8 mouse cellular contexts compared by ENCODE assay signal in genomic region chr4:121040897-121041671, GRCm38 (mm10). TPM values are rescaled to one million over a fixed set of nuclear protein-coding genes. Genes with fewer than 3 reads are reported as not detected.
A peak's percentile ranks its signal among the peaks of the same experiment; 100 is the strongest.
DNase-seq lines count a peak whose midpoint lies in the region; ATAC-seq lines count a peak whose summit lies in the region.

No protein-coding gene starts in this region.

- H3K36me3 ChIP-seq in kidney, embryonic 14.5 days (ENCODE audit: control insufficient read depth, insufficient read depth, low read length): no peaks in the 10 kb centered on the region

- WGBS in kidney, embryonic 14.5 days: 12% methylated on average over 18 of the region's 18 CpGs

- no peak overlapping the region for H3K4me3 ChIP-seq in kidney, embryonic 14.5 days (ENCODE audit: low read length)

- no peaks in the 10 kb centered on the region for H3K9me3 ChIP-seq in kidney, embryonic 14.5 days (ENCODE audit: control insufficient read depth, low read length)

- H3K27me3 ChIP-seq in kidney, embryonic 14.5 days (ENCODE audit: control insufficient read depth, insufficient read depth, low read length): peaks cover 19% of the 10 kb centered on the region

- H3K4me1 ChIP-seq in kidney, embryonic 14.5 days (ENCODE audit: control insufficient read depth, insufficient read depth, low read length): 0 out of 2 replicates have a peak, but pooled peaks cover 7% of the 10 kb centered on the region

- no peak overlapping the region; the same call in 1 of the 2 replicates for H3K27ac ChIP-seq in kidney, embryonic 14.5 days (ENCODE audit: low read depth, low read length)

- H3K9ac ChIP-seq in kidney, embryonic 14.5 days (ENCODE audit: low read depth, low read length): no peak overlapping the region

- peak; percentile 77 for DNase-seq in A20 (ENCODE audit: low read depth, low spot score)
- peak; percentile 31 for DNase-seq in adrenal gland, adult 2 months
- peak; percentile 77 for DNase-seq in embryo, embryonic 9.5 days (ENCODE audit: extremely low spot score)
- peak; percentile 24 to 39 for DNase-seq in heart, adult 9 months (ENCODE audit: low spot score in 2 of 2)
- peak; percentile 64 for DNase-seq in liver
- DNase-seq in monocyte, adult 2 months (ENCODE audit: low read depth in 1 of 2, low spot score in 2 of 2): peak; percentile 20 to 61
- DNase-seq in spleen, postnatal 36 days (ENCODE audit: low spot score in 2 of 2): peak; percentile 58 to 60

- H3K4me2 ChIP-seq in kidney, embryonic 14.5 days (replicated peaks; ENCODE audit: low read depth, low read length): no peak overlapping the region

- ATAC-seq in kidney, embryonic 14.5 days (ENCODE audit: low FRiP score, low TSS enrichment): peak; percentile 41

RNA-seq across cellular contexts. Expression of gene Col9a2, which starts 1.9 kb away (rescaled TPM):
- total RNA-seq in adrenal gland, adult 2 months (2021): under 1 TPM; 0.21 to 0.23 TPM
- polyA plus RNA-seq in adrenal gland, adult 2 months (2012; rRNA removed): 0.47 and 0.76 TPM in 2 replicates
- polyA plus RNA-seq in kidney, embryonic 14.5 days (2014; fragmentation: Nextera tagmentation; extraction: Ambion mirVana): 1.7 and 3.2 TPM in 2 replicates

RNA-seq across cellular contexts. Expression of gene Smap2, which starts 24.0 kb away (rescaled TPM):
- total RNA-seq in adrenal gland, adult 2 months (2021): 10 to 100 TPM; 37.8 to 38.1 TPM
- 14.3 and 20.4 TPM in 2 replicates for polyA plus RNA-seq in adrenal gland, adult 2 months (2012; rRNA removed)
- 13.5 and 20.2 TPM in 2 replicates for polyA plus RNA-seq in kidney, embryonic 14.5 days (2014; fragmentation: Nextera tagmentation; extraction: Ambion mirVana)

RNA-seq across cellular contexts. Expression of gene Zmpste24, which starts 57.0 kb away (rescaled TPM):
- total RNA-seq in adrenal gland, adult 2 months (2021): 10 to 100 TPM; 45.1 to 55.6 TPM
- polyA plus RNA-seq in adrenal gland, adult 2 months (2012; rRNA removed): 16.2 and 19.7 TPM in 2 replicates
- polyA plus RNA-seq in kidney, embryonic 14.5 days (2014; fragmentation: Nextera tagmentation; extraction: Ambion mirVana): 20.6 and 28.5 TPM in 2 replicates
